Mouse (Mus musculus) neutrophil, adult 5-6 weeks (primary cell): ENCODE results near the gene Gfap. TPM values are rescaled to one million over a fixed set of nuclear protein-coding genes. Genes with fewer than 3 reads are reported as not detected.

Experiments
- ATAC-seq: fragments of 151-379, 151-347 bp; 2 replicates; pipeline ENCODE4 v1.8.0; 2017; ENCODE audit warnings: mild to moderate bottlenecking, moderate TSS enrichment; ENCODE audit not compliant: insufficient number of reproducible peaks, poor library complexity, low FRiP score, severe bottlenecking; ENCODE audit errors: extremely low read depth
- total RNA-seq: library from RNA; stranded (forward); fragments of 200-1000 nt; gene quantifications from 2 replicates; pipeline ENCODE4 v1.2.3, GENCODE M21; 2017

Gfap gene
- total RNA-seq, 1 experiment from 2014 or later = not detected

DNA sequence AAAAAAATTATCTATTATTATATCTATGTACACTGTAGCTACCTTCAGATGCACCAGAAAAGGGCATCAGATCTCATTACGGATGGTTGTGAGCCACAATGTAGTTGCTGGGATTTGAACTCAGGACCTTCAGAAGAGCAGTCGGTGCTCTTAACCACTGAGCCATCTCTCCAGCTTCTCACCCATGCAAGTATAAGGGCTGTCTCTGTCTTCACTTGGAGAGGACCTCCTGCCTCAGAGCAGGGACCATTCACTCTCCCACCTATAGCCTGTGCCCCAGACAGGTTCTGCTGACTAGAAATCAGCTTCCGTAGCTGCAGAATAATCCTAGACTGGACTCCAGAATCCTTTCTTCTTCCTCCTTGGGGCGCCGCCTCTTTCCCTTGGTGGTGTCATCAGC is 1.4 kb upstream of the Gfap start:
- no peak for ATAC-seq

DNA sequence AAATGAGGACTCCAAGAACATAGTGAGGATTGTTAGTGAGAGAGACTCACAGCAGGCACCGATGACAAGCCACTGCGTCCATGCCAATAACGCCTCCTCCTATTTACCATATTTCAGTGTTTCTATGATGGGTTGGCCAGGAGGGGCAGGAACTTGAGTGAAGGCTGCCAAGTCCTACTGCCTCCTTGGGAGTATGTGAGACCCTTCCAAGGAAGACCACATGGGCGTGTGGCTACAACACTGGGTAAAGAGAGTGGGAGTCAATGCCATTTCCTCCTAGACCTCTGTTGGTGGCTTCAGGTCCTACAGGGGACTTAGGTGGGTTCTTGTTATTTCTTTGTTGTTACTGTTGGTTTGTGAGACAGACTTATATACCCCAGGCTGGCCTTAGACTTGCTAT is 487 bp upstream of the Gfap start:
- no peak for ATAC-seq

DNA sequence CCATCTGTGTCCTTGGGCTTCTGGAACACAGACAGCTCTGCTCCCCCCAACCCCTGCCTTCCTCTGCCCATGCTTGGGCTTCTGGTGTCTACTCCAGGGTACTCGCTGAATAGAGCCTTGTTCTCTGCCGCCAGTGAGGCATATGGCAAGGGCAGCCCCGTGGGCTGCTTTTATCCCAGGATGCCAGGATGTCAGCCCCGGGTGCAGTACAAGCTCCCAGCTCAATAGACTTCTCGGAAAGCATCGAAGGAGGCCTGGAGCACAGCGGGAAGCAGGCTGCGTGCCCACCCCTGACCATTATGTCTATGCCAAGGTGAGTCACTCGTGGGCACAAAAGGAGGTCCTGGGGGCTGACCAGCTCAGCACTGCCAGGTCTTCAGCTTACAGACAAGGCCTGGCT is 2.3 kb downstream of the Gfap start:
- no peak for ATAC-seq

DNA sequence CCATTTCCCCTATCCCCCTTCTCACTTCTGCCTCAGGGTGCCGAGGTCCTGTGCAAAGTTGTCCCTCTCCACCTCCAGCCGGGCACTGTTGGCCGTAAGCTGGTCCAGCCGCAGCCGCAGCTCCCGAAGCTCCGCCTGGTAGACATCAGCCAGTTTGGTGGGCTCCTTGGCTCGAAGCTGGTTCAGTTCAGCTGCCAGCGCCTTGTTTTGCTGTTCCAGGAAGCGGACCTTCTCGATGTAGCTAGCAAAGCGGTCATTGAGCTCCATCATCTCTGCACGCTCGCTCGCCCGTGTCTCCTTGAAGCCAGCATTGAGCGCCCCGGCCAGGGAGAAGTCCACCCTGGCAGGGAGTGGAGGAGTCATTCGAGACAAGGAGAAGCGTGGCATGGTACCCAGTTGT is 4.1 kb downstream of the Gfap start:
- ATAC-seq = no peak

DNA sequence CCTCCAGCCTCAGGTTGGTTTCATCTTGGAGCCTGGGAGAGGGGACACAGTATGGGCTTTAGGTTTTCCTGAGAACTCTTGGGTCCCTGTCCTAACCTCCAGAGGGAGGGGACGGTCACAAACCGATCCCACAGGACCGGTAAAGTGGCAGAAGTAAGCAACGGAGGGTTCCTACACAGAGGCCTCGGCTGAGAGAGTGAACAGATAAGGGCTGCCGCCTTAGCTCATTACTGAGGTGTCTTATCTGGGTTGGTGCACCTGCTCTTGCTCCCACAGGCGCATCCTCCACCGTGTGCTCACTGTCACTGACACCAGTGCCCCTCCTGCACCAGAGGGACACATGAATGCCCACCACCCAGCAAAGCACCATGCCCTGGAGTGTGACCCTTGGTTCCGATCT is 4.9 kb downstream of the Gfap start:
- ATAC-seq = no peak

DNA sequence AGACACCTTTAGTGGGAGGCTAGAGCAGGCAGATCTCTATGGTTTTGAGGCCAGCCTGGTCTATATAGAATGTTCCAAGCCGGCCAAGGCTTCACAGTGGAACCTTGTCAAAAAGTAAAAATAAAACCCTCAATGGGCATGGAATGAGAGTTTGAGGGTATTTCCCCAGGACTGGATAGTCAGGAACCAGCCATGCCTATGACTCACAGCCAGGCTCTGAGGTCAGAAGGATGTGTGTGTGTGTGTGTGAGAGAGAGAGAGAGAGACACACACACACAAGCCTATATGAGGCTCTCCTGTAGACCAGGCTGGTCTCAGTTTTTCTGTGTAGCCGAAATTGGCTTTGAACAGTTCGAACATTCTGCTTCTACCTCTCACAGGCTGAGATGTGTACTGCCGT is 6.0 kb downstream of the Gfap start:
- no peak for ATAC-seq

DNA sequence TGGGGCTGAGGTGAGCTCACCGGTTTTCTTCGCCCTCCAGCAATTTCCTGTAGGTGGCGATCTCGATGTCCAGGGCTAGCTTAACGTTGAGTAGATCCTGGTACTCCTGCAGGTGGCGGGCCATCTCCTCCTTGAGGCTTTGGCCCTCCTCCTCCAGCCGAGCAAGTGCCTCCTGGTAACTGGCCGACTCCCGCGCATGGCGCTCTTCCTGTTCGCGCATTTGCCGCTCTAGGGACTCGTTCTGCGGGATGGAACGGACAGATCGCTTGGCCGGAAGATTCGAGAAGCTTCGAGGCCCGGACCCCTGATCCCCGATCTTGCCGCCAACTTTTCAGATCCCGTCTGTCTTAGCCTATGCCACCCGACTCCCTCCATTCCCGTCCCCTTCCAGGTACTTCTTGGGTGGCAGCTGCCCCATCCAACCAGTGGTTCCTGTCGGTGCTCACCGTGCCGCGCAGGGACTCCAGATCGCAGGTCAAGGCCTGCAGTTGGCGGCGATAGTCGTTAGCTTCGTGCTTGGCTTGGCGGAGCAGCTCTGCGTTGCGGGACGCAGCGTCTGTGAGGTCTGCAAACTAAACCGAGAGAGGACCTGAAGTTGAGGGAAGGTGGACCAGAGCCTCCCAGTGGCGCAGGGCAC is 7.6 kb downstream of the Gfap start:
- peak; percentile 71 for ATAC-seq

DNA sequence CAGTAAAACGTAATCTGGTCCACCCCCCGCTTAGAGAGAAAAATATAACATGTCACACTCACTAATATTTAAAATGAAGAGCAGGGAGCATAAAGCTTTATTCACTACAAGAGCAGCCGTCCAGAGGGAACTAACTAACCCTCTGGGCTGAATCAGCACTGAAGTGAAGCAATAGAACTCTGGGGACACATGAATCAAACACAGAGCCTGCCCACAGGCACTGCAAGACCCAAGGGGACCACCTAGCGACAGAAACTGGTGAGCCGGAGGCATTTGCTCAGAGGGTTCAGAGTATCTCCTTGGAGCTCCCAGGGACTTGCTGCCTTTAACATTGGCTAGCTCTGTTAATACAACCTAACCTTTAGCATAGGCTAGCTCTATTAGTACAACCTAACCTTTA is 10.6 kb downstream of the Gfap start:
- ATAC-seq = no peak

DNA sequence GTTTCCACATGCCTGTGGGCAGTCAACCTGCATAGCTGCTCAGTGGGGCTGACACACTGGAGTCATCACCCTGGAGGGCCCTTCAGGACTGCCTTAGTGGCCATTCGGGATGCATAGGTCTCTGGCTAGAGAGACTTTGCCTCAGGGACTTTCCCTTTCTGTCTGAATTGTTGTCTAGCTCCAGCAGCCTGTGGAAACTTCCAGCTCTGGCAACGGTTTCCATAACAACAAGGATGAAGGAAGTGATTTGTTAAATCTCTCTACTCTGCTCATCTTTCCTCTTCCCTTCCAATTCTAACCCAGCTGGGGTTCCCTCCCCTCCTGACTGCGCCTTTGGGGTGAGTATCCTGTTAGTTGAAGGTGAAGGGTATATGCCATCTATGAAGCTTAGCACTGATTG is 12.6 kb downstream of the Gfap start:
- ATAC-seq = no peak

DNA sequence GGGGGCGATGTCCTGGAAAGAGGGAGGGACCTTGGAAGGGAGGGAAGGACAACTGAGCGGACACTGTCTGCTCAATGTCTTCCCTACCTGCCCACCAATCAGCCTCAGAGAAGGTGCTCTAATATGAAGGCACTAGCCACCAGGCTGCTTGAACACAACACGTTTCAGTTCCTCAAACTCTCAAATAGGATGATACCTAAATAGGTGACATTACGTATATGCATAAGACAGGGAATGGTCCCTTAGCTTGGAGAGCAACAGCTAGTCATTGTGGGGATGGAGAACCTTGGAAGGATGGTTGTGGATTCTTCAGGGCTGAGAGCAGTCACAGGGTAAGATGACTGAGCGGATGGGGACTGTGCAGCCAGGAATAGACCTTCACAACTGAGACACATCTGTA is 13.3 kb downstream of the Gfap start:
- no peak for ATAC-seq

DNA sequence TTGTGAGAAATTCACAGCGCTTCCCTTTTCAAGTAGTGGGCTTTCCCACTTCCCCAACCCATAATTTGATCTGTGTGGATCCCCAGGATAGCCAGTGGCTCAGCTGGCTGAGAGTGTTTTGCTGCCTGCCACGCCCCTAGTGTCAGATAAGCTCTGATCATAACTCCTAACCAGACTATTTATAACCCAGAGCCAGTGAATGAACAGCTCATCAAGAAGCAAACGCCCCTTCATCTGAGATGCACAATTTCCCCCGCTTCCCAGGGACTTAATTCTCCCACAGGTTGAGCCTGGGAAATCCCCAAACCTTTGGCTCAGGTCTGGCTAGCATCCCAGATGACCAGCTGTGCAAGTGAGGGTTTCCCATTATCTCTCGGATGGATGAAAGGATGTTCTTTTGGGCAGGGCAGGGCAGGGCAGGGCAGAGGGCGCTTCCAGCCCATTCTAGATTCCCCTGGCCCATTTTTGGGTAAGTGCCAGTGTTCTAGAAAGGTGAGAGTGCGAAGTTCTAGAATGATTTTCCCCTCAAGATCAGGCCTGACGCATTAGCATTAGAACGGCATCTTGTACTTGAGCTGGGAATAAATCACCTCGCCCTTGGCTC is 16.0 kb downstream of the Gfap start, which contains the start of gene Fam187a:
Fam187a (plus strand) TSS at position 554 of the 604 bp plus-strand sequence.
- no peak for ATAC-seq

DNA sequence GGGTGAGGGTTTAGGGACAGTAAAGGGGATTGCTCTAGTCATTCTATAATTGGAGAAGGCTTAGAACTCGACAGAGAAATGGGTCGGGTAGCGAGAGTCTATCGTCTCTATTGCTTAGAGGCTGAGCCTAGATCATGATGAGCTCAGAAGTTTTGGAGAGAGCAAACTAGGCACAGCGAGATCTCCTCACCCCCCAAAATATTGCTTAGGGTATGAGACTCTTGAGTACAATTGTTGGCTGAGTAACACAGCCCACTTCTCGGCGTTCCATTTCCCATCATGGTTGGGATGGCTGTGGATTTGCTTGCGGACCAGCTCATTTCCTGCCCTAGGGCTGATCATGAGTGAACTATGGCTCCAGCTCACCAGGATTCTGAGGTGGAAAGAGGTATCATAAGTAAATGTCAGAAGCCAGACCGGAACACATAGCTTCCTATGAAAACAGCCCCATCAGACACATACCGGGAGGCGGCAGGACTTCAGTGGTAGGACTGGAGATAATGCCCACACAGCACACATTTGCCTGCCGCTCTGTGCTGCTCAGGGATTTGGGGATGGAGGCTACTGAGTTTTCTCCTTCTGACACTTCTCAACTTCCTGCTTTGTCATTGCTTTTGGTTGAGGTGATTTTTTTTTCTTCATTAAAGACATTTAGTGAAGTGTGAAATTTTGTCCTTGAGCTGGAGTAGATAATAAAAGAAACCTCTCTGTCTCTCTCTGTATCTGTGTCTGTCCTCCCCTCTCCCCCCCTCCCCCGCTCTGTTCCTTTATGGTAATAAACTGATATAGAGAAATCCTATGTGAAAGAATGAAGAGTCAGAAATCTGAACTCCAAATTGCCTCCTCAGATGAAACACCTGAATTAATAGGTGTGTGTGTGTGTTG is 19.2 kb downstream of the Gfap start:
- peak; percentile 20; the same call in 1 of the 2 replicates for ATAC-seq

DNA sequence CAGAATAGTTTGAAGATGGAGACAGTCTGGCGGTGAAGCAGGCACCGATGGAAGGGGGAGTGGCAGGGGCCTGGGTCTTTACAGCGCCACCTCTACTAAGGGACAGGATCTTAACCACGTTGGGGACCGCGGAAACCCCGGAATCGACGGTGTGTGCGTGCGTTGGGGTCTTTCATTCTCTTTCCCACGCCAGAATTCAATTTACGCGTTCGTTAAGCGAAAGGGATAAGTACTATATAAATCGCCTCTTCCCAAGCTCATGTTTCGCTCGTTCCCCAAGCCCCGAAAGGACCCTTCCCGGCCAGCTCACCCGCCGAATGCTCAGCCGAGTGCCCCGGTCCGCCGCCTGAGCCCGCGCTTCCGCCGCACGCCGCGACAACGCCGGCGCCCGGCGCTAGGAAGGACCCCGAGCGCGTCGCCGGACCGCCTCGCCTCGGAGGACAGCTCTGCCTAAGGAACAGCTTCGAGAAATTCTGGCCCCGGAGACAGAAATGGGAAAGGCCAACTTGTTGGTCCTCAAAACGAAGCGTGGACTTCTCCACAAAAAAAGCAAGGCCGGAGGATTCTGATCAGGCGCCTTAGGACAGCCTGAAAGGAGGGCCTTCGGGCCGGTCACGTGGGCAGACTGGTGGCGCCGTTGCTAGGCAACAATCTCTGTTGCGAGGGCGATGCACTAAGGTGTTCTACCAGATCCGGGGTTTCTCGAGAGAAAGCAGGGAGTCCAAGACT is 20.0 kb downstream of the Gfap start, which contains the start of the genes Eftud2 and Ccdc103:
Eftud2 (minus strand) TSS at position 401 of the 729 bp plus-strand sequence.
Ccdc103 (plus strand) TSS at position 620 of the 729 bp plus-strand sequence.
- ATAC-seq = peak; percentile 87

DNA sequence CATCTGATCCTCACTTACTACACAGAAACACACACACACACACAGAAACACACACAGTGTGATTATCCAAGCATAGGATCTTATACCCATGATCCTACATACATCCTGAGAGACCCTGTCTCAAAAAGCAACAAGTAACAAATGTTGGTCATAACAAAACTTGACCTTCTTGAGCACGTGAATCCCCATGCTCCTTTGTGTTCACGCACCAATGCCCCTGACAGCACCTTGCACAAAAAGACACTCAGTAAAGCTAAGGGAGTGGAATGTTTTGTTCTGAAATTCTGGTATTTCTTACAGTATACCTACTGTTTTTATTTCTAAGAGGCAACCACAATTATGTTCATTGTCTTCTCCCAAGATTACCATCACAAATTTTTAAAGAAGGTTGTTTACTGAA is 21.2 kb downstream of the Gfap start:
- ATAC-seq = no peak

DNA sequence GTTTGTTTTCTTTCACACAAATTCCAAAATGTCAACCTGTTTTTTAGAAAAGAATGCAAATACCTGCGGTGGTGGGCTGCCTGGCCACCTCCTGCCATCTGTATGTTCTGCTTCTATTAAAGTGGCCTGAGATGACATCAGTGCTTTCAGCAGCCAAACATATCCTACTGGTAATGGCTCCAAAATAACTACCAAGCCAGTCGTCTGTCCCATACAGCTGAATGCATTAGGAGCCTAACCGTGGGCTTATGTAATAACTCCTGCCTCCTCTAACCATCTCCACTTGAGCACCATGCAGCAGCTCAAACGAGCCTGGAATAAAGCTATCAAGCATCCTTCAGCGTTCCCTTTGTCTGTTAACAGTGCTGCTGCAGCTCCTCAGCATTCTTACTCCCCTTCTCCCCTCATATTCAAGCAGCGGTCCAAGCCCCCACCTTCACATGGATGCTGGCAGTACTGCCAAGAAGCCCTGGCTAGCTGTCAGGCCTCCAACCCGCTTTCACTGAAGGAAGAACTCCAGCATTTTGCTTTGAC is 25.8 kb downstream of the Gfap start:
- ATAC-seq = no peak

DNA sequence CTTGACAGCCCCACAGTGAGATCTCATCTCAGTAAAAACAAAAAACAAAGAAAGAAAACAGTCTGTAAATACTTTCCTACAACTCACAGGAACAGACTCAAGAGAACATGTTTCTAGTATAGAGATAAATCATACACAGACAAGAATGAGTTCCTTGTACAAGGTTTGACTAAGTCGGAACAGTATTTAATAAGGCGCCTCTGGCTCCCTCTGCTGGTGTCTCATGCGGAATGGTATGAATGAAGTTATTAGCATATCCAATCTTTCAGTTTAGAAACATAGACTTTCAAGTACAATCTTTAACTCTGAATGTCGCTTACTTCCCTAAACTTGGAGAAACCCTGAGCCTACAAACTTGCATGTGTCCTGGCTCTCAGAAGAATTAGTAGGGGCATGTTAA is 36.4 kb downstream of the Gfap start:
- ATAC-seq = no peak

DNA sequence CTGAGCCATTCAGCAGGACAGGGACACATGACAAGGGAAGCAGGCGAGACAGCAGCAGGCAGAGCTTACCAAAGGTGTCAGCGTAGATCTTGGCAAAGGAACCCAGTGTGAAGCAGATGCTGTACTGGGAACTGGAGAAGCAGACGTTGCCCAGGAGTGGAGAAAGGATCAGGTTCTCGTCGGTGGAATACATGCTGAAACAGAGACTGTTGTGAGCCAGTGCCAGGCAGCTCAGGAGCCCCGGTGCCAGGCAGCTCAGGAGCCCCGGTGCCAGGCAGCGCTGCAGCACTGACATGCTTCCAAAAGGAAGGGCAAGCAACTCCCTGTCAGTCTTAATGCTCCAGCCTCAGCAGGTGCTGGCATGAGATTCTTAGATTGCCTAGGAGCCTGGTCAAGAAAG is 40.8 kb downstream of the Gfap start:
- no peak for ATAC-seq

DNA sequence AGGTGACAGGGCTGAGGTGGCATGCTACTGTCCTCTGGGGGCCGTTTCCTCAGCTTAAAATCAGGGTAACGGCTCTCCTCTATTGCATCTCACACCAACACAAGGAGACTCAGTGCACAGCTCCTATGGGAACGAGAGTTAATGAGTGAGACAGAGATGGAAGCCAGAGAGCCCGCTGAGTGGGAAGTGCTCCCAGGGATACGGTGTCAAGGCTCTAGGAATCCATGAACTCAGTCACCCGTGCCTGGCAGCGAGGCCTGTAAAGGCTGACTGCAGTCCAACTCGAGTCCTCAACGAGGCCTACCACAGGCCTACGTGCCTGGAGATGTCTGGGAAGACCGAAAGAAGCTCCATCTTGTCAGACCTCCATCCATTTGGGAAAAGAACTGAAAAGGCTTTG is 41.8 kb downstream of the Gfap start:
- no peak for ATAC-seq

DNA sequence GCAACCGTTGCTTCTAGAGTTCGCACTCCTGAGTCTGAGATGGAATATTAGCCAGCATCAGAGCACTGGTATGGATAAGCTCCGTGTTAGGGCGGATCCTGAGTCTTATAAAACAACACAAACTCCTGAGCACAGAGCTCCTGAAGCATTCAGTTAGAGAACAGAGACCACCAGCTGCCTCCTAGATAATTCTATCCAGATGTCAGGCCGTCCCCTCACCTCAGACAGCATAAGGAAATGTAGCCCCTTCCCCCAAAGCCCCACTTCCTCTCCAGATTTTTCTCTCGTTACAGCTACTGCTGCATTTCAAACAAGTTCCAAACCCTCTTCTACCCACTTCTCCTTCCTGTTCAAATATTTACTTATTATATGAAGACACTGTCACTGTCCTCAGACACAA is 44.8 kb downstream of the Gfap start:
- ATAC-seq = no peak
